Mouse (Mus musculus) hindbrain, embryonic 15.5 days (tissue): Measurements from ENCODE around the gene Pdzd11. TPM values are rescaled to one million over a fixed set of nuclear protein-coding genes. Genes with fewer than 3 reads are reported as not detected.

Experiments
- ATAC-seq: fragments of 200-750 bp; cut with Nextera tagmentation; 2 replicates; pipeline ENCODE4 v1.8.0; 2017; ENCODE audit warnings: low read depth, moderate number of reproducible peaks, moderate TSS enrichment; ENCODE audit not compliant: low FRiP score
- H3K27ac ChIP-seq: fragments of 300-500 bp; sonication (generic); replicated peaks from 2 replicates; pipeline ENCODE4 v1.5.1; 2015; ENCODE audit warnings: mild to moderate bottlenecking, inconsistent platforms
- H3K27me3 ChIP-seq: fragments of 300-500 bp; sonication (generic); 2 replicates; pipeline ENCODE4 v1.6.1; 2015; ENCODE audit warnings: control low read depth, inconsistent platforms
- H3K36me3 ChIP-seq: fragments of 300-500 bp; sonication (generic); 2 replicates; pipeline ENCODE4 v1.6.1; 2015; ENCODE audit warnings: control low read depth, inconsistent platforms
- H3K4me1 ChIP-seq: fragments of 300-500 bp; sonication (generic); replicated peaks from 2 replicates; pipeline ENCODE4 v1.6.1; 2015; ENCODE audit warnings: control low read depth, inconsistent platforms
- H3K4me2 ChIP-seq: fragments of 300-500 bp; sonication (generic); 2 replicates; pipeline ENCODE4 v1.6.1; 2015; ENCODE audit warnings: moderate library complexity, mild to moderate bottlenecking, inconsistent platforms
- H3K4me3 ChIP-seq: fragments of 300-500 bp; sonication (generic); 2 replicates; pipeline ENCODE4 v1.5.1; 2015; ENCODE audit warnings: mild to moderate bottlenecking, inconsistent platforms
- H3K9ac ChIP-seq: fragments of 300-500 bp; sonication (generic); 2 replicates; pipeline ENCODE4 v1.6.1; 2015; ENCODE audit warnings: inconsistent platforms
- H3K9me3 ChIP-seq: fragments of 300-500 bp; sonication (generic); 2 replicates; pipeline ENCODE4 v1.6.1; 2016; ENCODE audit warnings: control low read depth, inconsistent platforms
- WGBS: fragments of 180-500 bp; shearing (Covaris S2); methylation state at CpG from one replicate; pipeline ENCODE4 v1.1.7; 2015; 5-methylcytosine and 5-hydroxymethylcytosine counted together
- polyA plus RNA-seq: library from polyadenylated mRNA; unstranded; fragments of >200 nt; fragmentation: Nextera tagmentation; extraction: Ambion mirVana; gene quantifications from 2 replicates; pipeline ENCODE4 v1.2.1, GENCODE M21; 2015

Pdzd11 gene
- 97.5 and 101 TPM in 2 replicates for polyA plus RNA-seq

DNA sequence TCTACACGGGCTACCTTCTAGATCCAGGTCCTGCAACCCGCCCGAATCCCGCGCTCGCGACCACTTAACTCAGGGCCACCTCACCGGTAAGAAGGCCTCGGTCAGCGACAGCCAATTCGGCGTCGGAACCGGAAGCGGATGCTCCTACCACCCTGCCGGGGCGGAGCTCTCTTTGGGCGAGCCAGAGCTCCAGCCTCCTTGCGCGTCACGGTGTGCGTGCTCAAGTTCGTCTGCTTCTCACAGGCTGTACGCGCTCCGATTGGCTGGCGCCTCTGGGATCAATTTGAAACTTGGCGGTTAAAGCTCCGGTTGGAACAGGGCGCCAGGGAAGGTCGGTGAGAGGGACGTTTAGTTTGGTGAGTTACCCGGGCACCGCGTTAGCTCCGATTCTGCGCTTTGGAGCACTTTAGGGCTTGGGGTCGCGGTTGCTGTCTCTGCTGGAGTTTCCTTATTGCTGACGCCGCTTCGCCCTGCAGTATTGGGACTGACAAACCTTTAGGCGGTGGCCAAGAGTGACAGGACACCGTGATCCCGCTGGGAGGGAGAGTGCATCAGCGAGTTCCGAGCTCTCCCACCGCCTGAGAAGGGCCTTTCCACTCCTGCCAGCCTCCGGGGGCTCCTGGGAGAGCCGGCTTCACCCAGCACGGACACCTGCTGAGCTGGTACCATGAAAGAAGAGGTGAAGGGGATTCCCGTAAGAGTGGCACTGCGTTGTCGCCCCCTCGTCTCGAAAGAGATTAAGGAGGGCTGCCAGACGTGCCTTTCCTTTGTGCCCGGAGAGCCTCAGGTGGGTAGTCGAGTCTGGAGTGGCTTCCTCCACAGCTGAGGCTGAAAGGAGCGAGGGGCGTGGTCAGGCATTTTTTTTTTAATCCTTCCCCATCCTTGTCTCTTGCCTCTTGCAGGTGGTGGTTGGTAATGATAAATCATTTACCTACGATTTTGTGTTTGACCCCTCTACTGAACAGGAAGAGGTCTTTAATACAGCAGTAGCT is at the start of gene Pdzd11:
TSS of gene Pdzd11 (minus strand) at position 767 of the 992 bp plus-strand sequence.
- Histone ChIP-seq H3K4me3 (peak within 1 kb of the TSS; percentile 53), H3K27me3 (no peaks in the 10 kb centered on the region), H3K36me3 (no peaks in the 10 kb centered on the region), H3K4me2 (peak within 1 kb of the TSS; percentile 75), H3K4me1 (peaks cover 11% of the 10 kb centered on the region; the same call in 1 of the 2 replicates), H3K9ac (peak within 1 kb of the TSS; percentile 57), H3K9me3 (no peaks in the 10 kb centered on the region), H3K27ac (peak within 1 kb of the TSS; percentile 77; the same call in 1 of the 2 replicates)
- WGBS, result 18% methylated on average over 62 of the region's 62 CpGs
- peak; percentile 100 for ATAC-seq

GRCm38 (mm10) chrX:100664825-100665224 is 38.5 kb upstream of the Pdzd11 start:
- no peak overlapping the region for H3K4me2 ChIP-seq
- H3K27ac ChIP-seq, result no peak overlapping the region
- no peak overlapping the region for H3K4me3 ChIP-seq
- no peak for ATAC-seq
- 94% methylated on average over 2 of the region's 2 CpGs for WGBS
- H3K9me3 ChIP-seq, result no peaks in the 10 kb centered on the region
- no peaks in the 10 kb centered on the region for H3K36me3 ChIP-seq
- no peaks in the 10 kb centered on the region for H3K27me3 ChIP-seq
- no peaks in the 10 kb centered on the region for H3K4me1 ChIP-seq
- no peak overlapping the region for H3K9ac ChIP-seq

DNA sequence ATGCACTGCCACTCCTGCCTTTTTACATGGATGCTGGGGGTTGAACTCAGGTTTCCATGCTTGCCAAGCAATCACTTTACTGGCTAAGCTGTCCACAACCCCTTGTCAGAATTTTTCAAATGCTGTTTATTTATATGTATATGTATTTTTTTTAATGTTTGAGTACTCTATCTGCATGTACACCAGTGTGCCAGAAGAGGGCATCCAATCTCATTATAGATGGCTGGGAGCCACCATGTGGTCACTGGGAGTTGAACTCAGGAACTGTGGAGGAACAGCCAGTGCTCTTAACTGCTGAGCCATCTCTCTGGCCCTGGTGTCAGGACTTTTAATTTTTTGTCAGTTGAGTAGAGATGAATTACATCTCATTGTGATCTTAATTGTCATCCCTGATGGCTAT is 26.5 kb upstream of the Pdzd11 start:
- Histone ChIP-seq H3K9ac (no peak overlapping the region), H3K4me1 (no peaks in the 10 kb centered on the region)

GRCm38 (mm10) chrX:100638477-100638876 is 12.1 kb upstream of the Pdzd11 start:
- H3K27me3 ChIP-seq, result no peaks in the 10 kb centered on the region
- H3K36me3 ChIP-seq, result no peaks in the 10 kb centered on the region
- no peak overlapping the region for H3K9ac ChIP-seq
- H3K4me1 ChIP-seq, result no peaks in the 10 kb centered on the region
- H3K27ac ChIP-seq, result no peak overlapping the region
- H3K4me3 ChIP-seq, result no peak overlapping the region
- WGBS, result 93% methylated on average over 8 of the region's 8 CpGs
- no peaks in the 10 kb centered on the region for H3K9me3 ChIP-seq
- no peak for ATAC-seq
- H3K4me2 ChIP-seq, result no peak overlapping the region

More for the DNA sequence above, 26.5 kb upstream of the Pdzd11 start:
- no peaks in the 10 kb centered on the region for H3K27me3 ChIP-seq
- H3K4me2 ChIP-seq, result no peak overlapping the region
- H3K36me3 ChIP-seq, result no peaks in the 10 kb centered on the region
- H3K9me3 ChIP-seq, result no peaks in the 10 kb centered on the region
- no peak for ATAC-seq
- H3K4me3 ChIP-seq, result no peak overlapping the region
- H3K27ac ChIP-seq, result no peak overlapping the region

GRCm38 (mm10) chrX:100629076-100629475 is 2.7 kb upstream of the Pdzd11 start:
- Histone ChIP-seq H3K36me3 (no peaks in the 10 kb centered on the region), H3K4me2 (no peak overlapping the region), H3K4me3 (no peak overlapping the region), H3K9me3 (no peaks in the 10 kb centered on the region), H3K27ac (no peak overlapping the region), H3K9ac (no peak overlapping the region), H3K4me1 (peaks cover 11% of the 10 kb centered on the region; the same call in 1 of the 2 replicates), H3K27me3 (no peaks in the 10 kb centered on the region)
- ATAC-seq, result no peak
- WGBS, result 91% methylated on average over 2 of the region's 2 CpGs

GRCm38 (mm10) chrX:100625546-100625801 is 894 bp downstream of the Pdzd11 start, which contains the start of gene Kif4:
Kif4 (plus strand) TSS chrX:100625737.
- WGBS, result 18% methylated on average over 3 of the region's 3 CpGs
- no peak for ATAC-seq

DNA sequence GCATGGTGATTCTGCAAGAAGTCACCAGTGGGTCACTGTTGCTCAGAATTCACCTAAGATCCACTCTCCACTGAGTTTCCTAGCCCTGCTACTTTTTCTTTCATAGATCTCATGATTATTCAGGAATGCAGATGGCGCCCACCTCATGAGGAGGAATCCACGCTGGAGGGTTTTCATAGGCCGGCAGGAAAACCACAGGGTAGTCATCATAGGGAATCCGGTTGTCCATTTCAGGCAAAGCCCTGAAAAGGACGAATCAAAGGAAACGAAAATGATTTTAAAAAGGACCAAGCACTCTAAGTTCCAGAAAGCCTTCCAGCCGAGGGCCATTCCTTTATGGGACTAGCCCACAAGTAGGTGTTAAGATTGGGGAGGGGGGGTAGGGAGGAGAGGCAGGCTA is 1.2 kb downstream of the Pdzd11 start:
- H3K27me3 ChIP-seq, result no peaks in the 10 kb centered on the region
- H3K36me3 ChIP-seq, result no peaks in the 10 kb centered on the region
- H3K9me3 ChIP-seq, result no peaks in the 10 kb centered on the region
- H3K4me2 ChIP-seq, result peak overlapping the region; percentile 59
- H3K27ac ChIP-seq, result no peak overlapping the region
- no peak for ATAC-seq
- peak overlapping the region; percentile 57 for H3K9ac ChIP-seq
- H3K4me3 ChIP-seq, result peak overlapping the region; percentile 53
- 46% methylated on average over 7 of the region's 7 CpGs for WGBS
- peaks cover 11% of the 10 kb centered on the region; the same call in 1 of the 2 replicates for H3K4me1 ChIP-seq

More at GRCm38 (mm10) chrX:100625546-100625801, 894 bp downstream of the Pdzd11 start, which contains the start of gene Kif4:
- Histone ChIP-seq H3K27ac (peak within 1 kb of the TSS; percentile 77; the same call in 1 of the 2 replicates), H3K9ac (peak within 1 kb of the TSS; percentile 57), H3K36me3 (no peaks in the 10 kb centered on the region), H3K4me1 (peaks cover 11% of the 10 kb centered on the region; the same call in 1 of the 2 replicates), H3K9me3 (no peaks in the 10 kb centered on the region), H3K4me2 (peak within 1 kb of the TSS; percentile 75), H3K4me3 (peak within 1 kb of the TSS; percentile 53), H3K27me3 (no peaks in the 10 kb centered on the region)

DNA sequence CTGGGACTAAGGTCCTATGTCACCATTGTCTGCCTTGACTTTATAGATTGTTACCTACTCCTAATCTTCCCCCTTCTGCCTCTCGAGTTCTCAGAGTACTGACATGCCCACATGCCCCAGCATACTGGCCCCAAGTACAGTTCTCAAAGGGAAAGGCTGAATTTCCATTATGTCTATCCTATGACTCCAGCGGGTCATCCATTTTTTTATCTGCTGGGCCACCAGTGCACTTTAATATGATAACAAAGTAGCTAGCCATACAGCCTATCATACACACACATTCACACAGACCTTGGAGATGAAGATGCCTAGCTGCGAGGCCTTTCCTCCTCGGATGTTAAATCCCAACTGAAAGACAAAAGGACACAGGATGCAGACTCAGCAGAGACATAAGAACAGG is 2.1 kb downstream of the Pdzd11 start:
- no peaks in the 10 kb centered on the region for H3K36me3 ChIP-seq
- ATAC-seq, result no peak
- no peak overlapping the region for H3K27ac ChIP-seq
- H3K4me2 ChIP-seq, result no peak overlapping the region
- no peak overlapping the region for H3K4me3 ChIP-seq
- H3K9me3 ChIP-seq, result no peaks in the 10 kb centered on the region
- H3K27me3 ChIP-seq, result no peaks in the 10 kb centered on the region
- no peak overlapping the region for H3K9ac ChIP-seq
- peaks cover 11% of the 10 kb centered on the region; the same call in 1 of the 2 replicates for H3K4me1 ChIP-seq
- 89% methylated on average over 4 of the region's 4 CpGs for WGBS

GRCm38 (mm10) chrX:100621366-100621765 is 5.0 kb downstream of the Pdzd11 start:
- Histone ChIP-seq H3K4me2 (no peak overlapping the region), H3K4me1 (peaks cover 9% of the 10 kb centered on the region; the same call in 1 of the 2 replicates), H3K4me3 (no peak overlapping the region), H3K9ac (no peak overlapping the region), H3K27me3 (no peaks in the 10 kb centered on the region), H3K27ac (no peak overlapping the region), H3K9me3 (no peaks in the 10 kb centered on the region), H3K36me3 (no peaks in the 10 kb centered on the region)
- WGBS, result 58% methylated on average over 2 of the region's 2 CpGs
- ATAC-seq, result no peak

- H3K9me3 ChIP-seq, result no peaks in the 10 kb centered on the region
- H3K4me2 ChIP-seq, result no peak overlapping the region
- H3K27me3 ChIP-seq, result no peaks in the 10 kb centered on the region
- no peaks in the 10 kb centered on the region for H3K36me3 ChIP-seq
- H3K4me3 ChIP-seq, result no peak overlapping the region
- H3K9ac ChIP-seq, result no peak overlapping the region
- no peak overlapping the region for H3K27ac ChIP-seq
- no peaks in the 10 kb centered on the region for H3K4me1 ChIP-seq
- no peak for ATAC-seq
- WGBS, result 69% methylated on average over 3 of the region's 3 CpGs
Observed at GRCm38 (mm10) chrX:100618488-100618887, 7.9 kb downstream of the Pdzd11 start.

GRCm38 (mm10) chrX:100605314-100605713 is 21.1 kb downstream of the Pdzd11 start, which contains the start of gene Arr3:
Arr3 (plus strand) TSS chrX:100605497.
- no peak for ATAC-seq
- WGBS, result 95% methylated on average over 1 of the region's 1 CpGs
- H3K4me3 ChIP-seq, result no peak within 1 kb of the TSS
- no peak within 1 kb of the TSS for H3K4me2 ChIP-seq
- H3K27me3 ChIP-seq, result no peaks in the 10 kb centered on the region
- no peak within 1 kb of the TSS for H3K27ac ChIP-seq
- H3K4me1 ChIP-seq, result no peaks in the 10 kb centered on the region
- H3K36me3 ChIP-seq, result no peaks in the 10 kb centered on the region
- H3K9ac ChIP-seq, result no peak within 1 kb of the TSS
- no peaks in the 10 kb centered on the region for H3K9me3 ChIP-seq

DNA sequence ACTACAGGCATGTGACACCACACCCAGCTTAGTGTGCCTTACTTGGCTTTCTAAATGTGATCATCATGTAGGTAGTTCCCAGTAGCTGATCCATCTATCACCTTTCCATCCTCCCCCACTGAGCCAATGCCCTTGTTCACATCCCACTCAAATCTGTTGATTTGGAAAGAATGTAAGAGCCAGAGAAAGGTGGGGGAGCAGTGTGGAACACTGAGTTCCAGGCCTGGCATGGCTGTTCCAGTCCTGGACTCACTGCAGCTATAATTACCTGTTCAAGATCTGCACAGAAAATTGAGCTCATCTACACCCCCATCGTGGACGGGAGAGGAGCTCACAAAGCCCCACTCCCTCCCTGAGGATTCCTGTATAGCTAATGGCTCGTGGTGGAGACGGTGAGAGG is 26.6 kb downstream of the Pdzd11 start:
- H3K9ac ChIP-seq, result no peak overlapping the region
- H3K36me3 ChIP-seq, result no peaks in the 10 kb centered on the region
- no peaks in the 10 kb centered on the region for H3K9me3 ChIP-seq
- ATAC-seq, result no peak
- H3K4me3 ChIP-seq, result no peak overlapping the region
- H3K4me2 ChIP-seq, result no peak overlapping the region
- WGBS, result 72% methylated on average over 4 of the region's 4 CpGs
- no peak overlapping the region for H3K27ac ChIP-seq
- 0 out of 2 replicates have a peak, but pooled peaks cover 3% of the 10 kb centered on the region for H3K27me3 ChIP-seq
- no peaks in the 10 kb centered on the region for H3K4me1 ChIP-seq
